7 mouse cellular contexts compared by ENCODE assay signal in the genomic region with DNA sequence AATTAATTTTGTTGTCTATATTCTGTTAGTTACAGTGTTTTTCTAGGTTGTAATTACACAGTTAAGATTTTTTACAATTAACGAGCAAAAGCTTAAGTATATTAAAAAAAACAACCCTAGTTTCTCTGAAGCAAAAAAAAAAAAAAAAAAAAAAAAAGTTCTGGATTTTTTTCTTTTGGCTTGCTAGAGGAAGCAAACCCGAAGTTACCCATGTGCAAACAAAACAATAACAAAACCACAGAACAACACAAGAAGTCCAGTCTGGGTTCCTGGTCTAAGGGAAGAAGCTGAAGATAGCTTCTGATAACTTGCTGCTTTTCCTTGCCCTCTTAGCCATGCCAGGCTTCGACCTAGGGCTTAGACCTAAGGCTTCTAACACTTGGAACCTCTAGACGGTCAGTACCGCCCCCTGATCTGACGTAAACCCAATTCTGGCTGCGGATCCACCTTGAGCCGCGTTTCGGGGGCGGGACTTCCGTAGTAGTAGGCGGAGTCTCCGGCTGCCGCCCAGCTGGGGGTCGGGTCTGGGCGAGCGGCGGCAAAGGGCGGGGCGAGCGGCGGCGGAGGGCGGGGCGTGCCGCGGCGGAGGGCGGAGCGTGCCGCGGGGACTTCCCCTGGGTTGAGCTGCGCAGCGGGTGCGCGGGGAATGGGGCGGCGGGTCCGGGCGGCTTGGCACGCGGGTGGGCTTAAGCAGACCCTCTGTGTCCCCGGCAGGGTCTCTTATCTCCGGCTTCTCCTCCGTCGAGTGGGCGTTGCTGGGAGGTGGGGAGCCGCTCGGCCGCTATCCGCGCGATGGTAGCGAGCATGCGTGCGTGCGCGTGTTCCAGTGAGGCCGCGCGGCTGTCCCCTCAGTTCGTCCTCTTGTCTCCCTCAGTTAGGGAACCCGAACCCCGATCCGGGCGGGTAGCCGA. TPM values are rescaled to one million over a fixed set of nuclear protein-coding genes. Genes with fewer than 3 reads are reported as not detected.
A peak's percentile ranks its signal among the peaks of the same experiment; 100 is the strongest.
DNase-seq lines count a peak whose midpoint lies in the region; ATAC-seq lines count a peak whose summit lies in the region.

A gene (plus strand): TSS at position 580 of the 911 bp plus-strand sequence.

- peak; percentile 99 for ATAC-seq in intestine, embryonic 15.5 days

- 2% methylated on average over 66 of the region's 68 CpGs for WGBS in intestine, embryonic 15.5 days
- 3% methylated on average over 68 of the region's 68 CpGs for WGBS in midbrain, embryonic 10.5 days

- H3K9me3 ChIP-seq in intestine, embryonic 15.5 days, result no peaks in the 10 kb centered on the region
- H3K9me3 ChIP-seq in midbrain, embryonic 10.5 days (replicated peaks), result no peaks in the 10 kb centered on the region

- H3K9ac ChIP-seq in intestine, embryonic 15.5 days, result peak within 1 kb of the TSS; percentile 90

- H3K27ac ChIP-seq in intestine, embryonic 15.5 days, result peak within 1 kb of the TSS; percentile 72
- H3K27ac ChIP-seq in midbrain, embryonic 10.5 days (replicated peaks), result peak within 1 kb of the TSS; percentile 91

- H3K4me1 ChIP-seq in intestine, embryonic 15.5 days (replicated peaks), result 0 out of 2 replicates have a peak, but pooled peaks cover 2% of the 10 kb centered on the region
- peaks cover 8% of the 10 kb centered on the region; the same call in 1 of the 2 replicates for H3K4me1 ChIP-seq in midbrain, embryonic 10.5 days

- intact Hi-C loops in gastrocnemius, postnatal 36 days (cut with DNase I), result no loop called here
- intact Hi-C loops in left cerebral cortex, postnatal 25 days (cut with DNase I), result loop anchor here (2.0 to 10.0 kb wide), 2 partner anchors 181 to 799 kb away; no protein-coding TSS in a partner anchor

- no peaks in the 10 kb centered on the region for H3K36me3 ChIP-seq in intestine, embryonic 15.5 days
- no peaks in the 10 kb centered on the region for H3K36me3 ChIP-seq in midbrain, embryonic 10.5 days

- H3K4me3 ChIP-seq in intestine, embryonic 15.5 days (replicated peaks), result peak within 1 kb of the TSS; percentile 72
- H3K4me3 ChIP-seq in midbrain, embryonic 10.5 days, result peak within 1 kb of the TSS; percentile 73

- peak within 1 kb of the TSS; percentile 85 for H3K4me2 ChIP-seq in intestine, embryonic 15.5 days (replicated peaks)

- H3K27me3 ChIP-seq in intestine, embryonic 15.5 days (replicated peaks), result no peaks in the 10 kb centered on the region
- no peaks in the 10 kb centered on the region for H3K27me3 ChIP-seq in midbrain, embryonic 10.5 days (ENCODE audit: low read depth, poor library complexity, severe bottlenecking)

- peak; percentile 97 for DNase-seq in adrenal gland, adult 2 months
- DNase-seq in embryo, embryonic 11.5 days (ENCODE audit: low read depth, low spot score), result peak; percentile 87
- peak; percentile 88 to 92 for DNase-seq in gastrocnemius, postnatal 36 days
- peak; percentile 90 to 94 for DNase-seq in left cerebral cortex, postnatal 25 days (ENCODE audit: low spot score in 2 of 2)
- peak; percentile 93 for DNase-seq in midbrain, embryonic 10.5 days (ENCODE audit: low spot score)
- peak; percentile 89 for DNase-seq in right cerebral cortex, postnatal 4 days

RNA-seq across cellular contexts. Expression of the gene that starts here (rescaled TPM):
- 10 to 100 TPM; 16.5 to 20.2 TPM for total RNA-seq in adrenal gland, adult 2 months (2021)
- 0.94 and 2.3 TPM in 2 replicates for polyA plus RNA-seq in adrenal gland, adult 2 months (2012; rRNA removed)
- total RNA-seq in gastrocnemius, postnatal 36 days (2021), result 10 to 100 TPM in 1 of 2 experiments, 1 to 10 TPM in 1; 8.9 to 14.0 TPM
- polyA plus RNA-seq in intestine, embryonic 15.5 days (2015; fragmentation: Nextera tagmentation; extraction: Ambion mirVana), result 26.9 and 27.7 TPM in 2 replicates
- 1 to 10 TPM; 7.7 to 8.9 TPM for total RNA-seq in left cerebral cortex, postnatal 25 days (2021)
- polyA plus RNA-seq in midbrain, embryonic 10.5 days (2016; fragmentation: Nextera tagmentation; extraction: Ambion mirVana), result 9.2 and 12.0 TPM in 2 replicates

Comparison
In these comparisons a context has a peak if more than half of its experiments do, and no peak if none do; other contexts are left out.
1. Peak in every context shown above with its lines: DNase-seq, ATAC-seq, H3K4me3 ChIP-seq and H3K27ac ChIP-seq.